Mouse (Mus musculus) heart, embryonic 14.5 days (tissue): Measurements from ENCODE around the gene Cep78. TPM values are rescaled to one million over a fixed set of nuclear protein-coding genes. Genes with fewer than 3 reads are reported as not detected.
A peak's percentile ranks its signal among the peaks of the same experiment; 100 is the strongest.

Experiments used
- ATAC-seq: fragments of 200-750 bp; cut with Nextera tagmentation; 2 replicates; pipeline ENCODE4 v1.8.0; 2017; ENCODE audit warnings: low read depth, moderate TSS enrichment; ENCODE audit not compliant: insufficient number of reproducible peaks, insufficient read depth, low FRiP score
- H3K27ac ChIP-seq, 2 experiments: fragments of 200-500 bp in 1 of 2; fragments of 300-500 bp in 1 of 2; sonication (generic) in 1 of 2; replicated peaks in 1 of 2; 2 replicates each; pipeline ENCODE4 v1.5.1; 2012 to 2014; ENCODE audit warnings: low read depth in 2 of 2, low read length in 2 of 2, control low read depth in 1 of 2, mild to moderate bottlenecking in 1 of 2, mixed read lengths in 1 of 2; ENCODE audit not compliant: control insufficient read depth in 1 of 2, insufficient read depth in 1 of 2
- H3K27me3 ChIP-seq: fragments of 300-500 bp; sonication (generic); 2 replicates; pipeline ENCODE4 v1.6.1; 2014; ENCODE audit warnings: mild to moderate bottlenecking, low read length, control low read depth; ENCODE audit not compliant: control insufficient read depth, insufficient read depth
- H3K36me3 ChIP-seq: fragments of 300-500 bp; sonication (generic); 2 replicates; pipeline ENCODE4 v1.6.1; 2014; ENCODE audit warnings: mild to moderate bottlenecking, control low read depth, low read length, mixed read lengths; ENCODE audit not compliant: control insufficient read depth, insufficient read depth
- H3K4me1 ChIP-seq, 2 experiments: fragments of 200-500 bp in 1 of 2; fragments of 300-500 bp in 1 of 2; sonication (generic) in 1 of 2; 2 replicates each; pipeline ENCODE4 v1.6.1; 2012 to 2014; ENCODE audit warnings: low read length in 2 of 2, control low read depth in 1 of 2, mixed read lengths in 1 of 2; ENCODE audit not compliant: control insufficient read depth in 2 of 2, insufficient read depth in 2 of 2
- H3K4me2 ChIP-seq: fragments of 300-500 bp; sonication (generic); 2 replicates; pipeline ENCODE4 v1.6.1; 2014; ENCODE audit warnings: mild to moderate bottlenecking, low read length
- H3K4me3 ChIP-seq, 2 experiments: fragments of 200-500 bp in 1 of 2; fragments of 300-500 bp in 1 of 2; sonication (generic) in 1 of 2; 2 replicates each; pipeline ENCODE4 v1.5.1; 2012 to 2014; ENCODE audit warnings: low read length in 2 of 2, mild to moderate bottlenecking in 2 of 2, control low read depth in 1 of 2, low read depth in 1 of 2, moderate library complexity in 1 of 2; ENCODE audit not compliant: control insufficient read depth in 1 of 2, insufficient read depth in 1 of 2
- H3K9ac ChIP-seq: fragments of 300-500 bp; sonication (generic); 2 replicates; pipeline ENCODE4 v1.6.1; 2014; ENCODE audit warnings: mild to moderate bottlenecking, low read length
- H3K9me3 ChIP-seq: fragments of 300-500 bp; sonication (generic); 2 replicates; pipeline ENCODE4 v1.6.1; 2016; ENCODE audit warnings: low read length, control low read depth; ENCODE audit not compliant: control insufficient read depth
- WGBS: fragments of 180-500 bp; shearing (Covaris S2); extraction: QIAGEN DNeasy Blood & Tissue Kit; methylation state at CpG from one replicate; pipeline ENCODE4 v1.1.7; 2014; 5-methylcytosine and 5-hydroxymethylcytosine counted together
- polyA plus RNA-seq: library from polyadenylated mRNA; unstranded; fragments of >200 nt; fragmentation: Nextera tagmentation; extraction: Ambion mirVana; gene quantifications from 2 replicates; pipeline ENCODE4 v1.2.1, GENCODE M21; 2014

Cep78 gene
- polyA plus RNA-seq, 1 experiment from 2014 or later = 12.7 TPM

GRCm38 (mm10) chr19:15943117-15943423, 41.7 kb downstream of the Cep78 start:
- no peak overlapping the region for H3K27ac ChIP-seq
- H3K27me3 ChIP-seq = no peaks in the 10 kb centered on the region
- no peak for ATAC-seq
- H3K4me1 ChIP-seq = no peaks in the 10 kb centered on the region
- H3K9ac ChIP-seq = no peak overlapping the region
- no peaks in the 10 kb centered on the region for H3K36me3 ChIP-seq
- H3K4me2 ChIP-seq = no peak overlapping the region
- 83% methylated on average over 7 of the region's 7 CpGs for WGBS
- no peaks in the 10 kb centered on the region for H3K9me3 ChIP-seq
- no peak overlapping the region for H3K4me3 ChIP-seq

GRCm38 (mm10) chr19:15942421-15943116, 42.2 kb downstream of the Cep78 start:
- H3K9ac ChIP-seq = no peak overlapping the region
- no peak overlapping the region for H3K4me2 ChIP-seq
- ATAC-seq = no peak
- H3K27ac ChIP-seq = no peak overlapping the region
- no peaks in the 10 kb centered on the region for H3K36me3 ChIP-seq
- no peaks in the 10 kb centered on the region for H3K4me1 ChIP-seq
- no peak overlapping the region for H3K4me3 ChIP-seq
- H3K9me3 ChIP-seq = no peaks in the 10 kb centered on the region
- 66% methylated on average over 11 of the region's 11 CpGs for WGBS
- no peaks in the 10 kb centered on the region for H3K27me3 ChIP-seq

- 76% methylated on average over 8 of the region's 8 CpGs for WGBS
- ATAC-seq = no peak
Observed at GRCm38 (mm10) chr19:15941399-15941798, 43.4 kb downstream of the Cep78 start.

DNA sequence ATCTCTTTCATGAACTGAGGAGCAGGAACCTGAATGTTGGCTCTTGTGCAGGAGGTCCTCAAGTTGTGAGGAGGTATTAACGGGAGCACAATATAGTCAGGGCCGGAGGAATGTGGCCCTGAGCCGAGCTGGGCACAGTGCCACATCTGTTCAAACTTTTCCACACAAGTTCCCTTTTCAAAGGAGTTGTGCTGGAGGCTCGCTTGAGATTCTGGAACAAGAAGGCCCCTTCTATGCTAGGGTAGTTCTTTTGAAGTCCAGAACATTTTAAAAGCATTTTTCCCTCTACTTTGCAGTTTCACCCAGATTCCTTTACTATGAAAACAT, 59.1 kb downstream of the Cep78 start:
- H3K4me1 ChIP-seq = peaks cover 7 to 27% of the 10 kb centered on the region in 2 experiments
- H3K9ac ChIP-seq = peak overlapping the region; percentile 79
- peak overlapping the region; percentile 69 to 90 for H3K27ac ChIP-seq
- H3K36me3 ChIP-seq = no peaks in the 10 kb centered on the region
- peak overlapping the region in 1 of 2 experiments; percentile 72; a peak in 2 of 4 replicates for H3K4me3 ChIP-seq
- no peaks in the 10 kb centered on the region for H3K27me3 ChIP-seq
- H3K4me2 ChIP-seq = peak overlapping the region; percentile 96
- 5% methylated on average over 4 of the region's 4 CpGs for WGBS
- H3K9me3 ChIP-seq = no peaks in the 10 kb centered on the region
- peak; percentile 58; the same call in 1 of the 2 replicates for ATAC-seq

More at GRCm38 (mm10) chr19:15941399-15941798, 43.4 kb downstream of the Cep78 start:
- Histone ChIP-seq H3K27me3 (no peaks in the 10 kb centered on the region), H3K4me1 (no peaks in the 10 kb centered on the region), H3K9me3 (no peaks in the 10 kb centered on the region), H3K27ac (no peak overlapping the region), H3K9ac (no peak overlapping the region), H3K36me3 (no peaks in the 10 kb centered on the region), H3K4me3 (no peak overlapping the region), H3K4me2 (no peak overlapping the region)

DNA sequence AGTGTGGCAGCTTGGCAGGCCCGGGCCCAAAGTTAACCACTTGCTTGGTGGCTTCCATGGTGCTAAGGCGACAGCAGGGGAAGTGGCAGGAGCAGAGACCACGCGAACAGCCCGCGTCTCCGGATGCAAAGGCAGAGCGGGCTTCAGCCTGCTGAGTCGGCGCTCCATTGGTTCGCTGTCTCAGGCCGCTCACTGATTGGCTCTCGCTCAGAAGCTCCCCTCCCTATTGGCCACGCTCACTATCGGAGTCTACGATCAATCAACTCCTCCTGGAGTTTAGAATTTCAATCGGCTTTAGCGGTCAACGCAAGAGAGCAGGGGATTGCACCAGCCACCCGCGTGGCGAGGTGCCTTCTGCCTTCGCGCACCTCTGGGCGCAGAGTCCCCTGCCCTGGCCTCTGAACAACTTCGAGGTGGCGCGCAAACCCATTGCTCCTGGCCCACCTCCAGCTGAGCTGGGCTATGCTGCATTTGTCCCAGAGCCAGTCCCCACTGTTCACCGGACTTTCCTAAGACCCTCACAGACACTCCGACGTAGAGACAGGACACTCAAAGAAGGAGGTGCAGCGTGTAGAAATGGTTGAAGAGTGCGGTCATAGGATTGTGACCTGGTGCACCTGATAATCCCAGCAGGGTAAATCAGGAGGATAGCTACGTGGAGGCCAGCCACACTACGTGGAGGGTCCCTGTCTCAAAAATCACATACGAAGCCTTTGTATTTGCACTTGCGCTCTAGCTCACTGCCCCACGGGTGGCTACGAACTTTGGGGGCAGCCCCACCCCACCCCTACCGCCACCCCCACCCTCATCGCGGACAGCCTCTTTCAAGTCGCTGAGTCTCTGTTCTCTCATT, 59.7 kb downstream of the Cep78 start:
- Histone ChIP-seq H3K36me3 (no peaks in the 10 kb centered on the region), H3K4me3 (peak overlapping the region; percentile 72 to 74), H3K9ac (peak overlapping the region; percentile 79), H3K4me1 (peaks cover 7 to 27% of the 10 kb centered on the region in 2 experiments), H3K27me3 (no peaks in the 10 kb centered on the region), H3K27ac (peak overlapping the region; percentile 82 to 90), H3K9me3 (no peaks in the 10 kb centered on the region), H3K4me2 (peak overlapping the region; percentile 96)
- peak; percentile 88 for ATAC-seq
- WGBS = 1% methylated on average over 43 of the region's 43 CpGs

- Histone ChIP-seq H3K4me1 (peaks cover 7 to 27% of the 10 kb centered on the region in 2 experiments), H3K4me3 (peak overlapping the region; percentile 72 to 74), H3K27me3 (no peaks in the 10 kb centered on the region), H3K9ac (peak overlapping the region; percentile 79), H3K27ac (peak overlapping the region; percentile 78 to 90), H3K9me3 (no peaks in the 10 kb centered on the region), H3K4me2 (peak overlapping the region; percentile 96), H3K36me3 (peaks cover 6% of the 10 kb centered on the region; the same call in 1 of the 2 replicates)
- under 1% methylated on average over 45 of the region's 46 CpGs for WGBS
- peak; percentile 37 for ATAC-seq
Observed at GRCm38 (mm10) chr19:15924181-15924865, 60.5 kb downstream of the Cep78 start.

- 11% methylated on average over 9 of the region's 9 CpGs for WGBS
Observed at GRCm38 (mm10) chr19:15923426-15923825, 61.4 kb downstream of the Cep78 start.

More at GRCm38 (mm10) chr19:15923426-15923825, 61.4 kb downstream of the Cep78 start:
- peak overlapping the region; percentile 96 for H3K4me2 ChIP-seq
- H3K4me3 ChIP-seq = peak overlapping the region; percentile 72 to 74
- no peaks in the 10 kb centered on the region for H3K27me3 ChIP-seq
- peaks cover 14% of the 10 kb centered on the region for H3K36me3 ChIP-seq
- H3K9me3 ChIP-seq = no peaks in the 10 kb centered on the region
- H3K27ac ChIP-seq = peak overlapping the region; percentile 37 to 90
- no peak for ATAC-seq
- H3K9ac ChIP-seq = peak overlapping the region; percentile 79
- H3K4me1 ChIP-seq = peaks cover 7 to 27% of the 10 kb centered on the region in 2 experiments
